Mouse (Mus musculus): ENCODE results near the gene Fap.

GRCm38 (mm10) chr2:62549659-62550058 is 24.2 kb downstream of the Fap start:
- TF ChIP-seq POLR2A (IDR thresholded peaks at IDR 0.05; ENCODE audit: low read depth, low read length) (no peak), CTCF (IDR thresholded peaks at IDR 0.05; ENCODE audit: extremely low read depth, insufficient read length, insufficient replicate concordance, low read depth, low read length) (peak; percentile 33; the same call in 1 of the 2 replicates)
